33 mouse cellular contexts compared by ENCODE assay signal in genomic region chr1:182302176-182302870, GRCm38 (mm10). TPM values are rescaled to one million over a fixed set of nuclear protein-coding genes. Genes with fewer than 3 reads are reported as not detected.
DNase-seq lines count a peak whose midpoint lies in the region; ATAC-seq lines count a peak whose summit lies in the region.
"Had no signal": no experiment of that assay in that cellular context is flagged by ENCODE, and none has a peak within 500 bp of the region (broad histone marks: within the 10 kb centered on the region; RNA-seq: fewer than 3 reads in every experiment).

No protein-coding gene starts in this region.

- peak; percentile 61 for DNase-seq in heart, adult 11 months
- no peak for DNase-seq in heart, adult 8-10 months (ENCODE audit: low spot score)
- DNase-seq in right cerebral cortex, adult 2 months (ENCODE audit: low spot score in 2 of 2) = peak; percentile 38 to 48
- no peak for DNase-seq in right cerebral cortex, postnatal 25 days
- no peak for DNase-seq in ovary, postnatal 10 days (ENCODE audit: low spot score)
- DNase-seq in spleen, postnatal 36 days (ENCODE audit: low spot score in 2 of 2) = no peak
- DNase-seq: adrenal gland, adult 2 months; adrenal gland, postnatal 36 days; B cell, adult 2 months; cerebellum, adult 8-10 months; cerebellum, postnatal 25 days; heart, postnatal 36 days; kidney, adult 2 months; kidney, postnatal 36 days; liver, embryonic 13.5 days; lung, adult 18-20 months; lung, postnatal 4 days; retina, postnatal 1 day; thymus, adult 18-20 months; thymus, postnatal 25 days had no signal

- H3K4me3 ChIP-seq in stomach, embryonic 16.5 days (replicated peaks; ENCODE audit: low read length) = no peak overlapping the region
- H3K4me3 ChIP-seq: embryonic facial prominence, embryonic 12.5 days; forebrain, embryonic 12.5 days; heart, embryonic 15.5 days; hindbrain, embryonic 12.5 days; intestine, embryonic 15.5 days; limb, embryonic 10.5 days; limb, embryonic 15.5 days; liver, embryonic 13.5 days; megakaryocyte, embryonic 14.5 days; midbrain, embryonic 13.5 days had no signal

- peak overlapping the region; percentile 56; the same call in 1 of the 2 replicates for H3K27ac ChIP-seq in stomach, embryonic 16.5 days (ENCODE audit: low read length)
- H3K27ac ChIP-seq: embryonic facial prominence, embryonic 12.5 days; forebrain, embryonic 12.5 days; heart, embryonic 15.5 days; hindbrain, embryonic 12.5 days; hindbrain, postnatal 0 days; intestine, embryonic 15.5 days; limb, embryonic 10.5 days; limb, embryonic 15.5 days; liver, embryonic 13.5 days; midbrain, embryonic 13.5 days had no signal

- no peak for ATAC-seq in stomach, embryonic 16.5 days (ENCODE audit: insufficient read depth, low FRiP score)
- ATAC-seq: activated CD4-positive, CD25-positive, alpha-beta regulatory T cell, adult 4 months; hindbrain, postnatal 0 days; intestine, embryonic 15.5 days; lung, postnatal 0 days; midbrain, embryonic 13.5 days had no signal

- H3K36me3 ChIP-seq in stomach, embryonic 16.5 days (ENCODE audit: control insufficient read depth, insufficient read depth, low read length) = no peaks in the 10 kb centered on the region
- H3K36me3 ChIP-seq: embryonic facial prominence, embryonic 12.5 days; forebrain, embryonic 12.5 days; heart, embryonic 15.5 days; hindbrain, embryonic 12.5 days; intestine, embryonic 15.5 days; limb, embryonic 10.5 days; limb, embryonic 15.5 days; liver, embryonic 13.5 days; midbrain, embryonic 13.5 days had no signal

- WGBS in stomach, embryonic 16.5 days = 69% methylated on average over 6 of the region's 6 CpGs

- H3K9me3 ChIP-seq in stomach, embryonic 16.5 days (replicated peaks; ENCODE audit: control insufficient read depth, low read length) = no peaks in the 10 kb centered on the region
- H3K9me3 ChIP-seq: embryonic facial prominence, embryonic 12.5 days; forebrain, embryonic 12.5 days; heart, embryonic 15.5 days; hindbrain, embryonic 12.5 days; intestine, embryonic 15.5 days; limb, embryonic 10.5 days; limb, embryonic 15.5 days; liver, embryonic 13.5 days; midbrain, embryonic 13.5 days had no signal

- H3K9ac ChIP-seq in stomach, embryonic 16.5 days (ENCODE audit: low read length) = no peak overlapping the region
- H3K9ac ChIP-seq: embryonic facial prominence, embryonic 12.5 days; forebrain, embryonic 12.5 days; heart, embryonic 15.5 days; hindbrain, embryonic 12.5 days; intestine, embryonic 15.5 days; limb, embryonic 15.5 days; liver, embryonic 13.5 days; midbrain, embryonic 13.5 days had no signal

- H3K4me2 ChIP-seq in stomach, embryonic 16.5 days (ENCODE audit: low read depth, low read length) = no peak overlapping the region
- H3K4me2 ChIP-seq: embryonic facial prominence, embryonic 12.5 days; forebrain, embryonic 12.5 days; heart, embryonic 15.5 days; hindbrain, embryonic 12.5 days; intestine, embryonic 15.5 days; limb, embryonic 15.5 days; liver, embryonic 13.5 days; midbrain, embryonic 13.5 days had no signal

- H3K4me1 ChIP-seq in stomach, embryonic 16.5 days (ENCODE audit: control insufficient read depth, insufficient read depth, low read length) = no peaks in the 10 kb centered on the region
- H3K4me1 ChIP-seq: embryonic facial prominence, embryonic 12.5 days; forebrain, embryonic 12.5 days; heart, embryonic 15.5 days; hindbrain, embryonic 12.5 days; intestine, embryonic 15.5 days; limb, embryonic 10.5 days; limb, embryonic 15.5 days; liver, embryonic 13.5 days; midbrain, embryonic 13.5 days had no signal

- no peaks in the 10 kb centered on the region for H3K27me3 ChIP-seq in stomach, embryonic 16.5 days (ENCODE audit: control insufficient read depth, insufficient read depth, low read length)
- H3K27me3 ChIP-seq: embryonic facial prominence, embryonic 12.5 days; heart, embryonic 15.5 days; hindbrain, embryonic 12.5 days; intestine, embryonic 15.5 days; limb, embryonic 15.5 days; liver, embryonic 13.5 days; midbrain, embryonic 13.5 days had no signal

RNA-seq across cellular contexts. Expression of gene Degs1, which starts 19.7 kb away (rescaled TPM):
- 10 to 100 TPM; 56.1 to 62.6 (median 60.4) TPM for total RNA-seq in heart, adult 8-10 months (2022)
- 146 TPM in 2 replicates for polyA plus RNA-seq in stomach, embryonic 16.5 days (2015; fragmentation: Nextera tagmentation; extraction: Ambion mirVana)

RNA-seq across cellular contexts. Expression of gene Fbxo28, which starts 39.1 kb away (rescaled TPM):
- total RNA-seq in heart, adult 8-10 months (2022) = 10 to 100 TPM; 19.8 to 23.8 (median 21.8) TPM
- 12.3 and 13.4 TPM in 2 replicates for polyA plus RNA-seq in stomach, embryonic 16.5 days (2015; fragmentation: Nextera tagmentation; extraction: Ambion mirVana)

Comparison
In these comparisons a context has a peak if more than half of its experiments do, and no peak if none do; other contexts are left out.
1. DNase-seq: peak in heart, adult 11 months (single experiment) and right cerebral cortex, adult 2 months (2 of 2); none in heart, adult 8-10 months (single experiment), right cerebral cortex, postnatal 25 days (single experiment), ovary, postnatal 10 days (single experiment) and spleen, postnatal 36 days (0 of 2).